Mouse (Mus musculus): Measurements from ENCODE around the gene Btla. TPM values are rescaled to one million over a fixed set of nuclear protein-coding genes. Genes with fewer than 3 reads are reported as not detected.

Gene Btla
- 3.4 and 7.5 TPM in 2 replicates for total RNA-seq (2023)

GRCm38 (mm10) chr16:45223648-45224388, at the start of gene Btla:
Gene Btla (plus strand): TSS chr16:45224315.

Other genes starting within 250 kb of the Btla start
- gene Ccdc80, start 130.9 kb upstream of the Btla start, total RNA-seq (2023): 4.1 and 5.2 TPM in 2 replicates
- gene Slc35a5, start 65.6 kb upstream of the Btla start, total RNA-seq (2023): 59.9 and 63.1 TPM in 2 replicates
- gene Atg3, start 65.5 kb upstream of the Btla start, total RNA-seq (2023): 125 and 133 TPM in 2 replicates
- 0.39 TPM in 1 of 2 replicates, not detected in the other for gene Cd200, start 184.7 kb downstream of the Btla start, total RNA-seq (2023)

All from neutrophil, adult 65 days (primary cell).